11 mouse cellular contexts compared by ENCODE assay signal in the genomic region with DNA sequence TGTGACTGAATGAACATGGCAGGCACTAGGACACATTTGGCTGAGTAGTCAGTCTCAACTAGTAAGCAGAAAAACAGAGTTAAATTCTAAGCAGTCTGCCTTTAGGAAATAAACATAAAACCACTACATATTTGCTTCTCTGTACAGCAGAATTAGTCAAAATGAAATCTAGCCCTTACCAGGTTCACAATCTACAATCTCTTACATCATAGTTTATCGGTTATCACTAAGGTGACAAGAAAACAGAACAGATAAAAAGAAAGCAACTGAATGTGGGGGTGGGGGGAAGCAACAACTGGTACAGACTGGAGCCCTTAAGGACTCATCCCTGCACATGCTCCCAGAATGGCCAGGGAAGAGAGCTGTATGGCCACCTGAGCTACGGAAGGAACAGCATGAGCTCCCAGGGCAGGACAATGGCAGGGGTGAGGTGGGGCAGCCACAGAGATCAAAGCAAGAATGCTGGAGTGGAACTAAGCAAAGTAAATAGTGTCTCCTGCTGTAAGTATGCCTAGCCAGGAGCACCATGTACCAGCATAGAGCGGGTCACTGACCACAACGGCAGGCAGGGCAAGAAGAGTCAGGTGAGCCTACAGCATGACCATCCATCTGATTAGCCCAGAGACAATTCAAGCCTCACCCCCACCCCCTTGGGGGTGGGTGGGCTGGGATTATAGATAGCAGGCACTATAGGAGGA. TPM values are rescaled to one million over a fixed set of nuclear protein-coding genes. Genes with fewer than 3 reads are reported as not detected.
A peak's percentile ranks its signal among the peaks of the same experiment; 100 is the strongest.
DNase-seq lines count a peak whose midpoint lies in the region; ATAC-seq lines count a peak whose summit lies in the region.
"Had no signal": no experiment of that assay in that cellular context is flagged by ENCODE, and none has a peak within 500 bp of the region (broad histone marks: within the 10 kb centered on the region; RNA-seq: fewer than 3 reads in every experiment).

No protein-coding gene starts in this region.

- DNase-seq in R1 (ENCODE audit: low read depth, low spot score), result peak; percentile 54
- DNase-seq in kidney, adult 8-10 months, result peak; percentile 40 to 45
- DNase-seq in lung, postnatal 4 days, result peak; percentile 24 to 71
- DNase-seq in gastrocnemius, postnatal 10 days, result no peak
- no peak for DNase-seq in embryo, embryonic 10.5 days (ENCODE audit: low spot score)
- DNase-seq: midbrain, embryonic 14.5 days had no signal

- no peaks in the 10 kb centered on the region for H3K4me1 ChIP-seq in liver, embryonic 12.5 days
- peaks cover 7% of the 10 kb centered on the region; the same call in 1 of the 2 replicates for H3K4me1 ChIP-seq in forebrain, embryonic 12.5 days

- peak; percentile 62 for ATAC-seq in liver, embryonic 12.5 days
- no peak for ATAC-seq in forebrain, embryonic 12.5 days (ENCODE audit: low FRiP score)

- no peak overlapping the region for H3K9ac ChIP-seq in liver, embryonic 12.5 days
- H3K9ac ChIP-seq in forebrain, embryonic 12.5 days, result no peak overlapping the region

- no peaks in the 10 kb centered on the region for H3K27me3 ChIP-seq in liver, embryonic 12.5 days (replicated peaks)
- H3K27me3 ChIP-seq in forebrain, embryonic 12.5 days, result no peaks in the 10 kb centered on the region

- H3K4me3 ChIP-seq in liver, embryonic 12.5 days, result no peak overlapping the region
- H3K4me3 ChIP-seq in forebrain, embryonic 12.5 days (replicated peaks), result no peak overlapping the region

- H3K4me2 ChIP-seq in liver, embryonic 12.5 days, result no peak overlapping the region
- H3K4me2 ChIP-seq in forebrain, embryonic 12.5 days, result no peak overlapping the region

- WGBS in liver, embryonic 12.5 days (ENCODE audit: insufficient replicate concordance), result 51% methylated on average over 4 of the region's 4 CpGs
- 63% methylated on average over 4 of the region's 4 CpGs for WGBS in forebrain, embryonic 12.5 days

- no peak overlapping the region for H3K27ac ChIP-seq in liver, embryonic 12.5 days
- H3K27ac ChIP-seq in forebrain, embryonic 12.5 days, result no peak overlapping the region

- no peaks in the 10 kb centered on the region for H3K36me3 ChIP-seq in liver, embryonic 12.5 days
- no peaks in the 10 kb centered on the region for H3K36me3 ChIP-seq in forebrain, embryonic 12.5 days (replicated peaks)

- no peaks in the 10 kb centered on the region for H3K9me3 ChIP-seq in liver, embryonic 12.5 days (replicated peaks)
- no peaks in the 10 kb centered on the region for H3K9me3 ChIP-seq in forebrain, embryonic 12.5 days

RNA-seq across cellular contexts. Expression of gene Ihh, which starts 20.0 kb away (rescaled TPM):
- 2.9 and 3.0 TPM in 2 replicates for polyA plus RNA-seq in liver, embryonic 12.5 days (2016; fragmentation: Nextera tagmentation; extraction: Ambion mirVana)
- total RNA-seq in gastrocnemius, postnatal 10 days (2021), result under 1 TPM; 0.16 to 0.23 TPM
- 0.19 TPM in 1 of 2 replicates, not detected in the other for polyA plus RNA-seq in forebrain, embryonic 12.5 days (2016; fragmentation: Nextera tagmentation; extraction: Ambion mirVana)
- total RNA-seq: common myeloid progenitor, adult 5-6 weeks had no signal

RNA-seq across cellular contexts. Expression of gene Cfap65, which starts 36.1 kb away (rescaled TPM):
- not detected in 2 replicates for polyA plus RNA-seq in liver, embryonic 12.5 days (2016; fragmentation: Nextera tagmentation; extraction: Ambion mirVana)
- not detected for total RNA-seq in gastrocnemius, postnatal 10 days (2021)
- 0.24 and 0.55 TPM in 2 replicates for polyA plus RNA-seq in forebrain, embryonic 12.5 days (2016; fragmentation: Nextera tagmentation; extraction: Ambion mirVana)
- total RNA-seq: common myeloid progenitor, adult 5-6 weeks; gastrocnemius, adult 8-10 months had no signal
- polyA plus RNA-seq: limb, embryonic 11.5 days had no signal

Comparison
In these comparisons a context has a peak if more than half of its experiments do, and no peak if none do; other contexts are left out.
1. DNase-seq: peak in R1 (single experiment), kidney, adult 8-10 months (2 of 2) and lung, postnatal 4 days (2 of 2); none in gastrocnemius, postnatal 10 days (single experiment) and embryo, embryonic 10.5 days (single experiment).